Mouse (Mus musculus): ENCODE measurements around the gene 4931406P16Rik.

DNA sequence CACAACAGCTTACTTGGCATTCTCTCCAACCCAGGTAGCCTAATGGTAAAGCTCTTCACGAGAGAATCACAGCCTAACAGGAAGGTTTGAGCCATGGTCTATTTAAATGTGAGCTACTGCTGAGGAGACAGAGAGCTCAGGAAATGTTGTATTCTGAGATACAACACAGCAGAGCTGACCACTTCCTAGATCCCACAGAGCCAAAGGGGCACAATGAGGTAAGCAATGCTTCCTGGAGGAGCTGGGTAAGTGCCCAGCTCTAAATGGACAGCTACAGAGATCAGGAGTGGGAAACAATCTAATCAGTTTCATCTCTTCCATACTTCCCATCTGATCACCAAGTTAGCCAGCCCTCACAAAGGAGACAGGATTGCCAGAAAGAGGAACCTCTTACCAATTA is 22.1 kb downstream of the 4931406P16Rik start:
- TF ChIP-seq POLR2A (IDR thresholded peaks at IDR 0.05; ENCODE audit: control insufficient read depth, low read depth, low read length) (no peak), CTCF (IDR thresholded peaks at IDR 0.05; ENCODE audit: control insufficient read depth, insufficient read depth, insufficient replicate concordance, low read depth, low read length) (no peak)

Measured in testis, adult 2 months (tissue).